Mouse (Mus musculus) neural tube, embryonic 11.5 days (tissue): ENCODE measurements around the gene Nbeal2. TPM values are rescaled to one million over a fixed set of nuclear protein-coding genes. Genes with fewer than 3 reads are reported as not detected.

ENCODE experiments used
- ATAC-seq: fragments of 200-750 bp; cut with Nextera tagmentation; 2 replicates; pipeline ENCODE4 v1.8.0; 2017; ENCODE audit warnings: moderate number of reproducible peaks, mild to moderate bottlenecking, moderate TSS enrichment, moderate library complexity; ENCODE audit not compliant: insufficient read depth, low FRiP score, low TSS enrichment
- DNase-seq: peaks from one replicate; pipeline ENCODE4 v3.0.0-alpha.2; 2015; ENCODE audit warnings: low spot score
- H3K27ac ChIP-seq: fragments of 300-500 bp; sonication (generic); 2 replicates; pipeline ENCODE4 v1.5.1; 2014; ENCODE audit warnings: low read depth, mild to moderate bottlenecking, low read length
- H3K27me3 ChIP-seq: fragments of 300-500 bp; sonication (generic); 2 replicates; pipeline ENCODE4 v1.6.1; 2014; ENCODE audit warnings: mild to moderate bottlenecking, low read length, mixed read lengths; ENCODE audit not compliant: control insufficient read depth, insufficient read depth
- H3K36me3 ChIP-seq: fragments of 300-500 bp; sonication (generic); 2 replicates; pipeline ENCODE4 v1.6.1; 2014; ENCODE audit warnings: mild to moderate bottlenecking, low read length, moderate library complexity, mixed read lengths; ENCODE audit not compliant: control insufficient read depth, insufficient read depth
- H3K4me1 ChIP-seq: fragments of 300-500 bp; sonication (generic); 2 replicates; pipeline ENCODE4 v1.6.1; 2014; ENCODE audit warnings: low read length, mixed read lengths; ENCODE audit not compliant: control insufficient read depth, insufficient read depth
- H3K4me2 ChIP-seq: fragments of 300-500 bp; sonication (generic); 2 replicates; pipeline ENCODE4 v1.6.1; 2014; ENCODE audit warnings: low read depth, mild to moderate bottlenecking, moderate library complexity
- H3K4me3 ChIP-seq: fragments of 300-500 bp; sonication (generic); 2 replicates; pipeline ENCODE4 v1.5.1; 2014; ENCODE audit warnings: low read depth, low read length
- H3K9ac ChIP-seq: fragments of 300-500 bp; sonication (generic); 2 replicates; pipeline ENCODE4 v1.6.1; 2014; ENCODE audit warnings: mild to moderate bottlenecking, low read length
- H3K9me3 ChIP-seq: fragments of 300-500 bp; sonication (generic); 2 replicates; pipeline ENCODE4 v1.6.1; 2016; ENCODE audit warnings: low read length; ENCODE audit not compliant: control insufficient read depth
- WGBS: fragments of 180-500 bp; shearing (Covaris S2); extraction: QIAGEN DNeasy Blood & Tissue Kit; methylation state at CpG from one replicate; pipeline ENCODE4 v1.1.7; 2014; 5-methylcytosine and 5-hydroxymethylcytosine counted together
- polyA plus RNA-seq: library from polyadenylated mRNA; unstranded; fragments of >200 nt; fragmentation: Nextera tagmentation; extraction: Ambion mirVana; gene quantifications from 2 replicates; pipeline ENCODE4 v1.2.1, GENCODE M21; 2014

The Nbeal2 gene
- 0.87 and 1.1 TPM in 2 replicates for polyA plus RNA-seq

GRCm38 (mm10) chr9:110653655-110654461, at the start of gene Nbeal2:
Gene Nbeal2, minus strand, starts transcription at chr9:110654161.
- Histone ChIP-seq H3K4me2 (peak within 1 kb of the TSS; percentile 99), H3K27me3 (peaks cover 25% of the 10 kb centered on the region), H3K36me3 (no peaks in the 10 kb centered on the region), H3K4me1 (peaks cover 33% of the 10 kb centered on the region), H3K9me3 (no peaks in the 10 kb centered on the region), H3K4me3 (peak within 1 kb of the TSS; percentile 68), H3K9ac (peak within 1 kb of the TSS; percentile 66), H3K27ac (no peak within 1 kb of the TSS)
- ATAC-seq (peak; percentile 54), DNase-seq (peak; percentile 85)
- WGBS = under 1% methylated on average over 75 of the region's 75 CpGs

- no peak for ATAC-seq
- DNase-seq = no peak
- Histone ChIP-seq H3K27ac (no peak overlapping the region), H3K4me3 (no peak overlapping the region), H3K4me2 (no peak overlapping the region), H3K9ac (no peak overlapping the region), H3K27me3 (no peaks in the 10 kb centered on the region), H3K4me1 (no peaks in the 10 kb centered on the region), H3K9me3 (no peaks in the 10 kb centered on the region), H3K36me3 (no peaks in the 10 kb centered on the region; the same call in 1 of the 2 replicates)
- WGBS = 96% methylated on average over 1 of the region's 1 CpGs
These were observed 48.9 kb upstream of the Nbeal2 start for GRCm38 (mm10) chr9:110702848-110703247.

DNA sequence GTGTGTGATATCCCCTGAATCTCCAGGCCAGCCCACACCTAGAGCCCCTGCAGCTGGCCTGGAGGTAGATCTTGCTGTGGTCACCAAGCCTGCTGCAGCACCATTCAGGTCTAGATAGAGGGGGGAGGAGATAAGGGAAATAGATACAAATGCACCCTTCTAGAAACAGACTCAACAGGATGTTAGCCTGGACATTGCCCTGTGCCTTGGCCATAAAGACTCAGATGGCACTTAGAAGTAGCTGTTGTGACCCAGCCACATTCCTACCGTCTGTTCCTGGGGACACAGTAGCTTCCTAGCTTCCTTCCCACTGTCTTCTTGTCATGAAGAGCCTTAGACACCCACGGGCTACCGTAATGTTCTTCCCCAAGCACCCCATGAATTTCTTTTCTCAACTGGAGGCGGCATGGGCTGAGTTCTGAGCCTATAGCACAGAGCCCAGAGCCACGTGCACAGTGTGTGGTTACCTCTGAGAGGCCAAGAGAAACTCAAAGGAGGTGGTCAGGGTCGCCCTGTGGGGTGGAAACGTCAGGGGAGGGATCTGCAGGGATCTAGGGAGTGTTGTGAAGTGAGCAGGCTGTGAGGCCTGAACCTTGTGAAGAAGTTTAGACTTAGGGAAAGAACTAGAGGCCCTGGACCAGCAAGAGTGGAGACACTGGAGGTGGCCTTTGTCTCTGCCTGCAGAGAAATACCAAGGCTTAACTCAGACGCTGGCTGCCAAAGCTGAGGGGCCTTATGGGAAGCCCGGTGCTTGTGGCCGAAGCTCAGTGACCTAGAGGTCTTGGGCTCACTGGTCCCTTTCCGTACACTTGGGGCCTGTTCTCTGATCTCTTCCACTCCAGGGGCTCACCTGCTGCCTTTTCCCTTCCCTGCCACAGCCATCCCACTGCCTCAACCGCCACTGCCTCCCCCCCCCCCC, 47.4 kb upstream of the Nbeal2 start:
- 80% methylated on average over 12 of the region's 12 CpGs for WGBS
- DNase-seq = no peak

GRCm38 (mm10) chr9:110699574-110699973, 45.6 kb upstream of the Nbeal2 start:
- H3K27ac ChIP-seq = no peak overlapping the region
- H3K9me3 ChIP-seq = no peaks in the 10 kb centered on the region
- H3K4me2 ChIP-seq = no peak overlapping the region
- 90% methylated on average over 3 of the region's 3 CpGs for WGBS
- no peak overlapping the region for H3K9ac ChIP-seq
- no peak overlapping the region for H3K4me3 ChIP-seq
- H3K4me1 ChIP-seq = no peaks in the 10 kb centered on the region
- H3K27me3 ChIP-seq = no peaks in the 10 kb centered on the region
- DNase-seq (no peak), ATAC-seq (no peak)
- H3K36me3 ChIP-seq = no peaks in the 10 kb centered on the region

More for the DNA sequence above, 47.4 kb upstream of the Nbeal2 start:
- Histone ChIP-seq H3K9ac (no peak overlapping the region), H3K4me2 (no peak overlapping the region), H3K4me1 (no peaks in the 10 kb centered on the region), H3K36me3 (no peaks in the 10 kb centered on the region; the same call in 1 of the 2 replicates), H3K4me3 (no peak overlapping the region), H3K27ac (no peak overlapping the region), H3K9me3 (no peaks in the 10 kb centered on the region), H3K27me3 (no peaks in the 10 kb centered on the region)
- no peak for ATAC-seq

DNA sequence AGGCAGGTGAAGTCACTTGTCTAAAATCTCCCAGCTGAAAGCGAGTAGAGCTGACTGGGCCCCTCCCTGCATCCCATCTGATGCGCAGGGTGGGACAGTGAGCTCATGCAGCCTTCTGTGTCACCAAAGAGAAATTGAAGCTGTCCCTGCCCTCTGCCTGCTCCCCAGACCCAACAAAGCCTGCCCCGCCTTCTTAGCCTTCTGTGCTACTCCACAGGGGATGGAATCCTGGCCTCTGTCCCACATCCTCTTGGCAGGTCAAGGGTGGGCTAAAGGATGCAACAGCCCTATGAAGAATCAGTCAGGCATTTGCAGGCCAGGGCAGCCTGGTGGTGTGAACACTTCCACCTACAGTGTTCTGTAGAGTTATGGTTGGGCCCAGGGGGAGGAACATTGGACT, 43.5 kb upstream of the Nbeal2 start:
- WGBS = 91% methylated on average over 3 of the region's 3 CpGs

GRCm38 (mm10) chr9:110696427-110696826, 42.5 kb upstream of the Nbeal2 start:
- Histone ChIP-seq H3K9me3 (no peaks in the 10 kb centered on the region), H3K9ac (no peak overlapping the region), H3K4me3 (no peak overlapping the region), H3K27me3 (no peaks in the 10 kb centered on the region), H3K36me3 (no peaks in the 10 kb centered on the region), H3K27ac (no peak overlapping the region), H3K4me2 (no peak overlapping the region), H3K4me1 (no peaks in the 10 kb centered on the region)
- ATAC-seq = no peak
- no peak for DNase-seq
- 93% methylated on average over 5 of the region's 5 CpGs for WGBS

More for the DNA sequence above, 43.5 kb upstream of the Nbeal2 start:
- Histone ChIP-seq H3K27ac (no peak overlapping the region), H3K4me1 (no peaks in the 10 kb centered on the region), H3K27me3 (no peaks in the 10 kb centered on the region), H3K36me3 (no peaks in the 10 kb centered on the region), H3K4me3 (no peak overlapping the region), H3K9ac (no peak overlapping the region), H3K9me3 (no peaks in the 10 kb centered on the region), H3K4me2 (no peak overlapping the region)
- ATAC-seq (no peak), DNase-seq (no peak)

GRCm38 (mm10) chr9:110695165-110695755, 41.3 kb upstream of the Nbeal2 start:
- Histone ChIP-seq H3K4me3 (no peak overlapping the region), H3K27me3 (no peaks in the 10 kb centered on the region), H3K4me2 (no peak overlapping the region), H3K9me3 (no peaks in the 10 kb centered on the region), H3K4me1 (no peaks in the 10 kb centered on the region), H3K36me3 (no peaks in the 10 kb centered on the region), H3K27ac (no peak overlapping the region), H3K9ac (no peak overlapping the region)
- ATAC-seq (no peak), DNase-seq (no peak)
- WGBS = 86% methylated on average over 4 of the region's 4 CpGs

GRCm38 (mm10) chr9:110689261-110689779, 35.4 kb upstream of the Nbeal2 start:
- H3K4me1 ChIP-seq = no peaks in the 10 kb centered on the region
- no peaks in the 10 kb centered on the region for H3K36me3 ChIP-seq
- no peak overlapping the region for H3K4me2 ChIP-seq
- 84% methylated on average over 8 of the region's 8 CpGs for WGBS
- H3K9me3 ChIP-seq = no peaks in the 10 kb centered on the region
- no peaks in the 10 kb centered on the region for H3K27me3 ChIP-seq
- ATAC-seq = no peak
- no peak for DNase-seq
- no peak overlapping the region for H3K9ac ChIP-seq
- no peak overlapping the region for H3K4me3 ChIP-seq
- no peak overlapping the region for H3K27ac ChIP-seq
